Mouse (Mus musculus) ovary, adult 18-20 months (tissue): ENCODE data around the gene H2-Eb2.

Experiments
- DNase-seq: peaks from one replicate; pipeline ENCODE4 v3.0.0; 2022; ENCODE audit warnings: low spot score, mixed read lengths

H2-Eb2 gene

DNA sequence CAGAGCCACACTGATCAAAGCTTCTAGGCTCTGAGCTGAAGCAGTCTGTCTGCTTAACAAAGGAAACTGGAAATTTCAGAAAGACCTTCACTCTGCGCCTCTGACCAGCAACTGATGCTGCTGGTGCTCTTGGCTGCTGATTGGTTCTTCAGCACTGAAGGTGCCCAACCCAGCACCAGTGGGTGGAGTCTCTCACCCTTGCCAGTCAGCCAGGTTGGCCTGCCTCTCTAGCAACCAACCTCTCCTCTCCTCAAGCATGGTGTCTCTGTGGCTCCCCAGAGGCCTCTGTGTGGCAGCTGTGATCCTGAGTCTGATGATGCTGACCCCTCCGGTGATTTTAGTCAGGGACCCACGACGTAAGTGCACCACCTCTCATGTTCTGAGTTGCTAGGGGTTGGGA, at the start of gene H2-Eb2:
Gene H2-Eb2 (plus strand): TSS at position 230 of the 400 bp plus-strand sequence.
- DNase-seq: no peak

DNA sequence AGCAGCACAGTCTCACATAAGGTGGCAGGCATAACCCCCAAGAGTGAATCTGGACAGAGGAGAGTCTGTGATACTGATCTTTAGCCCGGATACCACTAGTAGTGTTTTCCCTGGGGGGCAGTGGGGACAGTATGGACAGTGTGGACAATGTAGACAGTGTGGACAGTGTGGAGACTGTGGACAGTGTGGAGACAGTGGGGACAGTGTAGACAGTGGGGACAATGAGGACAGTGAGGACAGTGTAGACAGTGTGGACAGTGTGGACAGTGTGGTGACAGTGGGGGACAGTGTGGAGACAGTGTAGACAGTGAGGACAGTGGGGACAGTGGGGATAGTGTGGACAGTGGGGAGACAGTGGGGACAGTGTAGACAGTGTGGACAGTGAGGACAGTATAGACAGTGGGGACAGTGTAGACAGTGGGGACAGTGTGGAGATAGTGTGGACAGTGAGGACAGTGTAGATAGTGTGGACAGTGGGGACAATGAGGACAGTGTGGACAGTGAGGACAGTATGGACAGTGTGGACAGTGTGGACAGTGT, 44.9 kb upstream of the H2-Eb2 start:
- DNase-seq: no peak

DNA sequence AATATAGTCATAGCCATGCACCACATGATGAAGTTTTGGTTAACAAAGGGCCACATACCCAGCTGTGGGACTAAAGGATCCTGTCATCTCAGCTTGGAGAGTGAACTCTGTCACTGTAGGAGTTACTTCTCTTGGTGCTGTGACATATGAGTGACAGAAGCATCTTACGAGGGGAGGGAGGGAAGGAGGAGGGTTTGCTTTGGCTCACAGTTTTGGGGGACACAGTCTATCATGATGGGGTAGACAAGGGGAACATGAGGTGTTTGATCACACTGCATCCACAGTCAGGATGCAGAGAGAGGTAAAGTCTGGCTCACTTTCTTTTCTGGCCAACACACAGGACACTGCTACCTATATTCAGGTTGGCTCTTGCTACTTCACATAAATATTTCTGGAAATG, 43.6 kb upstream of the H2-Eb2 start:
- no peak for DNase-seq

DNA sequence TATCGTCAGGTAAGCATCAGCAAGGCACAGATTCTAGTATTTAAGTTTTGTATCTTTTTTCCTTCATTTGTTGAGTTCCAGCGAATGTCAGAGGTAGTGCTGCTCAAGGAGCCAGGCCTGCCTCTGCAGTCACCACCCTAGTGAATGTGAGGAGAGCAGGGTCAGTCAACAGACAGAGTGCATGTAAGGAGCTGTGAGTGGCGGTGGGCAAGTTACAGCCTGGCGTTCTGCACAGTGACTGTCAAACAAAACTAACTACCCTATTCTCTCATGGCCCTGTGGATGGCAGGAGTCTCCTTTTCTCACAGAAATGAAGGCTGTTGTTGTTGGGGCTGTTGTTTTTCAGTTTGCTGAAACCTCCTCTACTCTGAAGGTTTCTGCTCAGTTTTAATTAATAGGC, 40.1 kb upstream of the H2-Eb2 start:
- no peak for DNase-seq

DNA sequence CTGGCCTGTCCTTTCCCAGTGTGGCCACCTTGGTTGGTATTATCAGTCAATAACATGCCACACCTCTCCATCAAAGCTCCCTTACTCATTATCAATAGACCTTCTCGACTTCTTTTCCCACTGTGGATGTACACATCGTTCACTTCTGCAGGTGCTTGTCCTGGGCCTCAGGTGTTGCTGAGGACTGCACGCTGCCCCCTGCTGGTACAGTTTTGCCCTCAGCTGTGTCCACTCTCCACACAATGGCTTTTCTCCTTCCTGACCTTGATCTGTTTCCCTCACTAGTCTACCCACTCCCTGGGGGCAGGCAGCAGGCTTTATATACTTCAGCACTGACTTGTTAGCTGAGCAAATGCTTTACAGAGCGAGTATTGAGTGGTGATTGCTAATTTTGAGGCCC, 39.6 kb upstream of the H2-Eb2 start:
- DNase-seq: no peak

DNA sequence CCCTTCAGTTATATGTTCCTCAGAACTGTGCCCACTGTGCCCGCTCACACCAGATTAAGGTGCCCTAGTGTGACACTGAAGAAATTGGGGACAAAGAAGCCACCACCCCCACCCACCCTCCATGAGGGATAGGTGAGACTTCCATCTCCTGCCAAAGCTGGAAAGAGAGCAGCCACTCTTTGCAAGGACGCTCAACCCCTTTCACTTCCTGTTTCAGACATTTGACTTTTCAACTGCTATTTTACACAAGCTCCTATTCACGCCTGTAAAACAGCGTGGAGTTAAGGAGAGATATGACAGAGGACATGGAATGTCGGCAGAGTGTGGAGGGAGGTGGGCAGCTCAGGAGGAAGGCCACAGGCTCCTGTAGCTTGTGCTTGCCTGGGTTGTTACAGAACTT, 39.0 kb upstream of the H2-Eb2 start:
- no peak for DNase-seq

DNA sequence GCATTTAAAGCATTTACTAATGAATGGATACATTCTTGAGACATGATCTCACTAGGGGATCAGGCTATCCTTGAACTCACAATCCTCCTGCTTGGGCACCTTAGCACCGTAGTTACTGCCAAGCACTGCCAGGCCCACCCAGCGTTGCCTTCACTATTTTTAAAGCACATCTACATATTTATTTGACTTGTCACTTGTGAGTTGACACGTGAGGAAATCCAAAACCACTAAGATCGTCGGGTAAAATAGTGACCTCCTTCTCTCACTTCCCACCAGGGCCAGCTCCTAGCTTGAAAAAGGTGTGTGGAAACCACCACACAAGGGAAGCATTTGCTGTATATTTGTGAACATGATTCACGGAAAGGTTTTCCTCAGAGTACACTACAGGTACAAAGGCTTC, 38.5 kb upstream of the H2-Eb2 start:
- no peak for DNase-seq

DNA sequence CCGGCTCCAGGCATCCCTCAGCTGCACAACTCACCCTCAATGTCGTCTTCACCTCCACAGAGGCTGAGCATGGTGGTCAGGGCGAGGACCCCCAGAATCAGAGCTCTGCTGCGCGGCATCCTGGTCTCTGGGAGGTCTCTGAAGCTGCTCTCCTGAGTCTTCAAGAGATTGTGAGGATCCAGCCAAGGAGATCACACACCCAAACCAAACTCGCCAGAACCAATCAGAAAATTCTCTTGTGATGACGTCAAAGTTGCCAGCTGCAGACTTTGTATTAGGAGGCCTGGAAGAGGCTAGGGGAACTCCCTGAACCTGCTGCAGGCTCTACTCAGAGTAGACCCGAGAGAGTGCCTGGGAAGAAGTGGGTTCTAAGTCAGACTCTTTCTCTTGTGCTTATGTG, 37.8 kb upstream of the H2-Eb2 start, which contains the start of gene H2-Aa:
Gene H2-Aa (minus strand): TSS at position 176 of the 400 bp plus-strand sequence.
- peak; percentile 72 for DNase-seq

DNA sequence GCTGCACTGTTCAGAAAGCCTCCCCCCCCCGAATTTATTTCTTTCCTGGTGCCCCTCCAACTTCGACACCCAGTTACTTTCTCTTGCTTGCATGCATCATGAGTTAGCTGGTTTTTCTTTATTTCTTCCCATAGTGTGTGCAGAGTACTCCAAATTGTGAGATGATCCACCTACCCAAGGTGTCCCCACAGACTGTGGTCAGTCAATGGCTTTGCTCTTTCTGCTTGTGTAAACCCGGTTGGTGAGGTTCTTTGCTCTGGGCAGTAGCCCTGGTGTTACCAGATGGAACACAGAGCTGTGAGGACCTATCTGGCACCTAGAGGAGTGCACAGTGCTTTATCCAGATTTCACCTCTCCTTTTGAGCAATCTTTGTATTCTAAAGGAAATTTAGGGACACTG, 37.3 kb upstream of the H2-Eb2 start:
- DNase-seq: no peak

DNA sequence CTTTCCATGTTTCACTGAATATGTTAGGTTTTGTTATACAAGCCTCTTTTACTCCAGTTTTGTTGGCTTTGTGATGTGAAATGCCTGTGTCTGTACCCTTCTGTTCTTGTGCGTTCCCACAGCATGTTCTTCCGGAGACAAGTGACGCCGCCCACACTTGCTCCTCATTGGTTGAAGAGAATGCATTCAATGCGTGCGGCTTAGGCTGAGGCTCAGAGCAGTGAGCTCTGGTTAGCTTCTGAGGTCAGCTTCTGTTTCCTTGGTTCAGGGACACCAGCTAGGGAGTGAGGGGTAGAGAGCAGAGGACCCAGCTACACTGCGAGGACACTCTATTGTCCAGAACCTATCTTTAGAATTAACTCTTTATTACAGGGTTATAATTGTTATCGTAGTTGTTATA, 33.9 kb upstream of the H2-Eb2 start:
- DNase-seq: peak; percentile 29

DNA sequence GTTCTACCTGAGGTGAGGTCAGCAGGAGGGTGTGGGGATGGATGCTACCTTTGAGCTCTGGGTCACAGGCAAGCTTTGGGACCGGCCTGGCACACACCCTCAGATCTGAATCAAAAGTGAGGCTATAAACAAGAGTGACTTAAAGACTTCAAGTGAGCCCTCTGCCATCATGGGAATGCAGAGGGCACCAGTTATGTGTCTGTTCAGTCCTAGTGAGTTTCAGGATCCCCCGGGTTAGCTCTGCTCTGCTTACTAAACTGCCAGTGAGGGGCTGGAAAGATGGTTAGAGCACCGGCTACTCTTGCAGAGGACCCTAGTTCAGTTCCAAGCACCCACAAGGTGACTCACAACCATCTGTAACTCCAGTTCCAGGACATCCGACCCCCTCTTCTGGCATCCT, 32.9 kb upstream of the H2-Eb2 start:
- DNase-seq: no peak

DNA sequence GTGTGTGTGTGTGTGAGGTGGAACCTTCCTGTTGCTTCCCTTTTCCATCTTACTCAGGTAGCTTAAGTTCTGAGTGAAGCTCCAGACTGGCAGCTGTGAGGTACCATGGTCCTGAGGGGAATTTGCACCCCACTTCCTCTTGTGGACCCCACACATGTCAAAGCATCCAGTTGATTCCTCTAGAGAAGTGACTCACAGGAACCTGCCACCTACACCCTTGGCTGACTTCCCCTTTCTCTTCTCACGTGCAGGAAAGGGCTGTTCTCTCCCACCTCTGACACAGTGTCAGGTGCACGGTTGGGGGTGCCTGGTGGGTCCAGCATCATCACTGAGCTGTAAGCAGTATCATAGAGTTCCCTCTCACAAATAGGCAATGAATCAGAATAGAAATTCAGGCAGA, 31.9 kb upstream of the H2-Eb2 start:
- DNase-seq: no peak

DNA sequence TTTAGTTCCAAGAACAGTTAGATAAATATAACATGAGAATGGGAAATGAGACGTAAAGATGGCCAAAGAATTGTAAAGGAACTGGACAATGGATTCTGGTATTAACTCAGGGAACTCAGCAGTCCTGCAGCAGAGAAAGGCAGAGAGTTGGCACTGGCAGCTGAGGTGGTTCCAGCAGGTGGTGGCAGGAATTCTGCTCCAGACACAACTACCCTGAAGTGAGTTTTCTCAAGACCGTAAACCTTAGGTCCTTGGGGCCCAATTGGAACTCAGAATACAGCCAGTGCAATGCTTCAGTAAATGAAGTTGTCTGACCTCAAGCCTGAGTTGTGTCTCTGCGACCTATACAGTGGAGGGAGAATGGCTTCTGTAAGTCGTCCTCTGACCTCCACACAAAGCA, 31.2 kb upstream of the H2-Eb2 start:
- no peak for DNase-seq

DNA sequence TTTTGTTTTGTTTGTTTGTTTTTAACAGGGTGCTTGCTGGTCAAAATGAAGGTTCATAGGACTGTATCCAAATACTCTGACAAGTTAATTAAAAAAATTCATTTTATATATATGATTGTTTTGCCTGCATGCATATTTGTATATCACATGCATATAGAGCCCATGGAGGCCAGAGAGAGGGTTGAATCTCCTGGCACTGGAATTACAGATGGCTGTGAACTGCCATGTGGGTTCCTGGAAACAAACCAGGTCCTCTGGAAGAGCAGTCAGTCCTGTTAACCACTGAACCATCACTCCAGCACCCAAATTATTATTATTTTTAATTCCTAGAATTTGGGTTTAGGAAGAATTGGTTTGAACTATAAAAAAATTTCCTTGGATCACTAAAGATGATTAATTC, 30.2 kb upstream of the H2-Eb2 start:
- DNase-seq: no peak

DNA sequence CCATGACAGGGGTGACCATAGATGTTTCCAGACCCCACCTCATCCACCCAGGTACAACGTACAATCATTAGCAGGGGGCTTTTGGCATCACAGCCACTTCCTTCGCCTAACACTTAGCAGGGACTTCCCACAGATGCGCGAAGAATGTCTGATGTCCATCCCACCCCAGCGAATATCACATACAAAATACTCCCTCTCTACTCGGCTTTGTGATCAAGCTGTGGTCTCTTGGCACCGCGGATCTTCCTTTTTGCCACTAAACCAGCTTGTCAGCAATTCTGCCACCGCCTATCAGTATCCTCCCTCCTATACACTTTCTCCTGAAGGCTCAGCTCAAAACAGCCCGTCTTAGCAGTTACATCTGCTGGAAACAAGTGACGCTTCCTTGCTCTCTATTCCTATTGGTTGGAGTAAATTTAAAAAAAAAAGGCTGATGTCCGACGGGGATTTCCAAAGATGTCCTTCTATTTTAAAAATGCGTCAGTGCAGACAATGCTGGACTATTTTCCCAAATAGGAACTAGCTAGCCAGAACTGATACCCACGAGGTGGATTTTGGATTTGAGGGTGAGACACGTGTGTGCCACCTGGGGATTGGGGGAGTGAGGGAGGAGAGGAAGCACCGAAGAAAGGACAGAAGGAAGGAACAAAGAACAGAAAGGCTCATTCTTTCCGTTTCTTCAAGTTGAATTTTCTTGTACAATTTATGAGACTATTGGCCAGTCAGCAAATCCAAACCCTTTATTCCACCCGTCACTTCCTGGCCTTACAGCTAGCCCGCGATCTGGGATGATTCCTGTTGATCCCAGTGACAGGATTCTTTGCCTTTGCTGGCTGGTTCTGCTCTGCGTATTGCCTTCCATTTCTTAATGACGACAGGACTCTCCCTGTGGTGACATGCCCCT, 29.3 kb upstream of the H2-Eb2 start:
- no peak for DNase-seq

DNA sequence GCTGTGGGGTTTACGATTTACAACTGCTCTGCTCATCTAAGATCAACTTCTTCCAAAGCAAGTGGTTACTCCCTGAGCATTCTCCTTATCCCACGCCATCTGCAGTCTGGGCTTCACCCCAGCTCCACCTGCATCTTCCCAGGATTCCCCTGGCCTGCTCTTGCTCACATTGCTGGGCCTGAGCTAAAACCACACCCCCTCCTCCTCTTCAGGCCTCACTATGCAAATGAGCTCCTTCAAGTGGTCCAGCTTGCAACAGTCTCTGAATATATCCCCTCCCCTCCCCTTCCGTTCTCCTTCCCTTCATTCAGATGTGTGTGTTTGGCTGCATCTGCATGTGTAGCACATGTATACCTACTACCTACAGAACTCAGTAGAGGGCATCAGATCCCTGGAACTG, 26.1 kb upstream of the H2-Eb2 start:
- no peak for DNase-seq

DNA sequence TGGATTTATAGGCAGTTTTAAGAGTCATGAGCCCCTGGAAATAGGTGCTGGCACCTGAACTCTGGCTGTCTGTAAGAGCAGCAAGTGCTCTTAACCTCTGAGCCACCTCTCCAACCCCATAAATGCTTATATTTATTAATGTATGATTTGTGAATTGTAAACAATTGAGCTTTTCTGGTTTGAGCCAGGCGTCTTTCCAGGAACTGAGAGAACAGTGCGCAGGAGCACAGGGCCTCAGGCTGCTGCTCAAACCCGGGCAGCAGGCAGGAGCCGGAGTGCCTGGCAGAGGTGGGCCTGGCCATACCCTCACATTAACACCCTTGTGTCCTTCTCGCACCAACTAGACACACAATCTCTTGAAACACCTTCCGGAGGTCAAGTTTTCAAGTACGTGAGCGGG, 25.4 kb upstream of the H2-Eb2 start:
- DNase-seq: no peak

DNA sequence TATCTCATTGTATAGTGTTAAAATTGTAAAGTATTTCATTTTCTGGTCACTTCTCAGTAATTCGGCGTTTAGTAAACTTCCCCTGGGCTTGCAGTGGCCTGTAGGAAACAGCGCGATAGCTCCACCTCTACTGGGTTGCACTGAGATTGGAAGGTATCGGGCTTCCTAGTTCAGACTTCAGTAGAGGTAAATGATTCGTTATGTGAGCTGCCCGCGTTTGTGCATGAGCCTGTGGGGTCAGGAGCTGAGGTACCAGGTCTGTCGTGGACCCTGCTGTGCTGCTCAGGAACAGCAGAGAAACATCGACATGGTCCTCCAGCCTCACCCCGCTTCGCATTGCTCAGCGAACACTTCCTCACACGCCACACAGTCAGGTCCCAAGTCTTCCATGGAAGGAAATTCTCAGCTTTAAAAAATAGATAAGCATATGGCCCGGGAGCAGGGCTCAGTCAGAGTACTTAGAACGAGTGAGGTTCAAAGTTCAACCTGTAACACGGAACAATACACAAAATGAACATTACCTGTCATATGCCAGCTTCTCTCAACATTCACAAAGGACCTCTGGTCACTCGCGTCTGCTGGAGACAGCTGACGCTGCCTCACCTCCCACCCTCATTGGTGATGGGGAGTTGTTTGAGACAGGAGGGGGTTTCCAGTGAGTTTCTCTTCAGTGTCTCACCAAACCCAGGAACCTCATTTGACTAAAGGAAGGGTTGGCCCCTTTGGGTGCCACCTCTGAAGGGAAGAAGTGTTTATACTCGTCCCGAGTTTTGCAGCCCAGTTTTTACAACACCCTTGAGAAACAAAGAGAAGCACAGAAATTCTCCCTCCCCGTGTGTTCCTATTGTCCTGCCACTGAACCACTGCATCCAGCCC, 24.5 kb upstream of the H2-Eb2 start:
- no peak for DNase-seq

DNA sequence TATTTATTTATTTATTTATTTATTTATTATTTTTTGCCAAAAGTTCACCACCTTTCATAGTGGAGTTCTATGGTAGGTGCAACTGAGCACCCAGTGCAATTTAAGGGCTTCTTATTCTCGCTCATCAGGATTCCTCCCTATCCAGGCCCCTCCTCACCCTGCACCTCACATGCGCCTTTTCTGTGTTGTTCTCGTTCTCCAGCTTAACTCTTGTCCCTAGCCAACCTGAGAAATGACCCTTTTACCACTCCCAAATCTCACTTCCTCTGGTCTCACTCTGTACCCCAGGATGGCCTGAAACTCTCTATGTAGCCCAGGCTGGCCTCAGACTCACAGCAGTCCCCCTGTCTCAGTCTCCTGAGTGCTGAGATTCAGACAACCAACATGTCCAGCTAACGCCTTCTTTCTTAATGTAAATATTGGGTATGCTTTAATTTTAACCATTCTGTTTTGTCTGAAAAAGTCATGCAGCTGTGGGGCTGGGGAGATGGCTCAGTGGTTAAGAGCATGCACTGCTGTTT, 23.7 kb upstream of the H2-Eb2 start:
- no peak for DNase-seq

DNA sequence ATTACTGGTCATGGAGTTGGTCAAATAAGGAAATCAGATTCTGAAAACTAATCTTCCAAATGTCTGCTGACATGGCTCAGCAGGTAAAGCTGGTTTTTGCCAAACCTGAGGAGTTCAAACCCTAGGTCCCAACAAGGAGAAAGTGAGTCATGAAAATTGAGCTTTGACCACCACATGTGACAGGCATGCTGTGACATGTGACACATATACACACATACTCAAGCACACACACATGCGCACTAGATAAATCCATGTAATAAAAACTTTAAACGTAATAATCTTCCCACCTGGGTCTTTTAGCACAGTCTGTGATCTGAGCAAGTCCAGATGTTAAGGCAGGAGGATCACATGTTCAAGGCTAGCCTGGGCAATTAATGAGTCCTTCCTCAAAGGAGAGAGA, 21.7 kb upstream of the H2-Eb2 start:
- DNase-seq: no peak

DNA sequence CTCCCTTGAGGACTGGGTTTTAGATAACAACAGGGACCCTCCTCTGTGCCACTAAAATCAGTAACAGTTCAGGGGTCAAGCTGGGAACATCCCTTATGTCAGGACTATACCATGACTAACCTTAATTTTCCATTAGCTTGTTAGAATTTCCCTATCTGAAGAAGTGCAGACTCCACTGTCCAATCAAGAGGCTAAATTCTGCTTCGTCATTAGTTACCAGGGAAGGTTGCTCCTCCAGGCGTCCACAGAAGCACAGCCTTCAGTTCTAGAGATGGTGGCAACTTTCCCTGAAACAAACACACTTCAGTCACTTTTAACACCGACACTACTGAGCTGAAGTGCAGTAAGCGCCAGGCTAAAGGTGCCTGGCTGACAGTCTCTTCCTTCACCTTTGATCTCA, 20.7 kb upstream of the H2-Eb2 start:
- peak; percentile 50 for DNase-seq

DNA sequence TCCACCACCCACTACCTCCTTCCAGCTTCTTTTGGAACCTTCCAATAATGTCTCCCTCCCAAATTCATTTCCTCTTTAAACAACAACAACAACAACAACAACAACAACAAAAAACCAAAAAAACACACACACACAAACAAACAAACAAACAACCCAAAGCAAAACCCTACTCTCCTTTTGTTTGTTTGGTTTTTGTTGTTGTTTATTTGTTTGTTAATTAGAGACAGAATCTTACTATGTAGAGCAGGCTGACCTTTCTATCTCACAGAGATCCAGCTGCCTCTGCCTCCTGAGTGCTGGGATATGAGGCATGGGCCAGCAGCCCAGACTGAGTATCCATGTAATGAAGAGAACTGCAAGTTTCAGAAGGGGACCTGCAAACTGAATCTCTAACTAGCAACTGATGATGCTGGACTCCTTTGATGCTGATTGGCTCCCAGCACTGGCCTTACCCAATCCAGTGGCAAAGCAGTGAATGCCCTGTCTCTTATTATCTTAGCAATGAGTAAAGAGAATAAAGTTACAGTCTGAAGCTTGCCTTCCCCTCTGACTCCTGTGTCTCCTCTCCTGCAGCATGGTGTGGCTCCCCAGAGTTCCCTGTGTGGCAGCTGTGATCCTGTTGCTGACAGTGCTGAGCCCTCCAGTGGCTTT, 20.0 kb upstream of the H2-Eb2 start, which contains the start of gene H2-Eb1:
Gene H2-Eb1 (plus strand): TSS at position 488 of the 651 bp plus-strand sequence.
- peak; percentile 72 for DNase-seq
